Mouse (Mus musculus): ENCODE results near the gene Mrps11.

Mrps11 gene

GRCm38 (mm10) chr7:78782639-78783581 lies at the start of gene Mrps11, which contains the start of gene Mrpl46:
Gene Mrps11, plus strand, starts transcription at chr7:78783119.
Gene Mrpl46, minus strand, starts transcription at chr7:78783531.
- DNase-seq: peak; percentile 86 to 87

GRCm38 (mm10) chr7:78737196-78737595 lies 45.7 kb upstream of the Mrps11 start:
- no peak for DNase-seq

- no peak for DNase-seq
Observed at GRCm38 (mm10) chr7:78737614-78738210, 45.2 kb upstream of the Mrps11 start, which contains the start of gene Ntrk3. Gene Ntrk3, minus strand, starts transcription at chr7:78738012.

GRCm38 (mm10) chr7:78739351-78740000 lies 43.4 kb upstream of the Mrps11 start:
- DNase-seq: no peak

DNA sequence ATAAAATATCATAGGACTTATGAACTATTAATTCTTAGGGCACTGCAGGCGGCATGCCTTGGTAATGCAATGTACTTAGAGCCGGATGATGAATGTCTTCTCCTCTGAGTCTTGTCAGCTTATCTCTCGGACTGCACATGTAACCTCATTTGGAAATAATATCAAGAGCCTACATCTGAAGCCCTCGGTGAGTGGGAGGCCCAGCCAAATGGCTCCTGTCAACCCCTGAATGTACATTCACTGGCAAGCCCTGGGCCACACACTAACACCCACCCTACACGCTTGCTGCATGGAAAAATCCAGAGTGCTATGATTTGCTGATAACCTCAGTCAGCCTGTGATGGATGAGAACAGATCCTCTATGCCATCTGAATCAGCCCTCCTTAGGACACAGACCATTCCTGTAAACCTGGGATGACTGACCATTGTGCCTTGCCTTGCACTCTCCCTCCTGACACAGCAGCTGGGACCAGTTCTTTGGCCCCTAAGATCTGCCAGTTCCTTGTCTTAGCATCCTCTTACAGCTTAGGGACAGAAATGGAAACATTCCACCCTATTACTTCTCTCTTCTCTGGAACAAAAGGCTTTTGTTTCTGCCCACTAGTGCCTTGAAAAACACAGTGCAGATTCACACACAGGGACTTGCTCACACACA lies 39.1 kb upstream of the Mrps11 start:
- DNase-seq: no peak

- DNase-seq: no peak
Observed at GRCm38 (mm10) chr7:78752961-78753360, 30.0 kb upstream of the Mrps11 start.

GRCm38 (mm10) chr7:78753752-78754457 lies 29.0 kb upstream of the Mrps11 start:
- DNase-seq: no peak

DNA sequence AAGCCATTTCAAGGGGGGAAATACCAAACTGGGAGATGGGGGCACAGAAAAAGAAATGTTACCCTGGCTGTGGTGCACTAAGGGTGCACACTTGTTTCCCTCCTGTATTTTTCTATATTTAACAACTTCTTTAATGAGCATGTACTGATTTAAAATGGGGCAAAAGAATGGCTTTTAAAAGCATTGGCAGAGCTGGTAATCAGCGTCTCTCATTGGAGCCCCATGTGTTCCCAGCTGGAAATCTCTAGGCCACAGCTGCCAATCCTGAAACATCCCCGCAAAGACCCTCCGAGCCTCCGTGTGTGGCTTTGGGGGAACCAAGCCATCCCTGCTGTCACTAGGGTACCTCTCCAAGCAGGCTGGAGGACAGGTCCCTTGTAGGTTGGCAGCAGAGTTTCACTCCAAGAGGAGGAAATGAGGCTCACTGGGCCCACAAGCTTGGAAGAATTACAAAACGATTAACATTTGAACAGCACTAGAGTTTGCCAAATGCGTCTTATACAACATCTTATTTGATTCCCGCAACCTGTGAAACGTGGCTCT lies 28.4 kb upstream of the Mrps11 start:
- no peak for DNase-seq

DNA sequence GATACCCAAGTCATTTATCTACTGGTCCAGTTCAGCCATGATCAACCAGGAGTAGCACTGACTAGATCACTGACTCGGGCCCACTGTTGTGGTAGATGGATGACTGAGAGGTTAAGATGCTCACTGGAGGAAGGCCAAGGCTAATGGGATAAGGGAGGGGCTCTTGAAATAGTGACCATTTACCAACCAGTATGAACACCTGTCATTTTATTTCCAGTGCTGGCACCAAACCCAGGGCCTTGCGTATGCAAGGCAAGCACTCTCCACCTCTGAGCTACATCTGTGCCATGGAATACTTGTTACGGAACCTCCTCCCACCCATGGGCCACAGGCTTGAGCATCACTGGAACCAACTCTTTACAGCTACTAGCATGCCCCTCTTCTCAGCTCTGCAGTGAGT lies 19.1 kb upstream of the Mrps11 start:
- DNase-seq: no peak

DNA sequence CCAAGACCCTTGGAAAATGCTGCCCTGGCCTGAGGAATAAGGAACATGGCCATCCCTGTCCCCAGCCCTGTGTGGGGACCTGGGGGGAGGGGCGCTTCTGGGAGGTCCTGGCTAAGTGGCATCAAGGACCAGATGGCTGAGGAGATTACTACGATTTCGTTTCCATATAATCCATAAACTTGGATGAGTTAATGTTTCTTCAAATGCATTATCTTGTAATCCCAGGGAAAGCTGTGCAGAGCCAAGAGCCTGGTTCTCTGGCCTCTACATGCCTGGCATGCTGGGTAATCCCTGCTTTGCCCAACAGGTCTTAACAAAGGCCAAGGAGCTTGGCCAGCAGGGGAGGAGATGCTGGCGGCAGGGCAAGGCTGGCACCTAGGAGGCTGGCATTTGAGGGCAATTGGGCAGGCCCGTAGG lies 17.7 kb upstream of the Mrps11 start:
- peak; percentile 55 to 58 for DNase-seq

- DNase-seq: peak; percentile 91 to 95
Observed at GRCm38 (mm10) chr7:78766019-78766683, 16.8 kb upstream of the Mrps11 start.

GRCm38 (mm10) chr7:78767929-78768531 lies 14.9 kb upstream of the Mrps11 start:
- DNase-seq: no peak

GRCm38 (mm10) chr7:78769075-78769652 lies 13.8 kb upstream of the Mrps11 start:
- no peak for DNase-seq

GRCm38 (mm10) chr7:78770936-78771335 lies 12.0 kb upstream of the Mrps11 start:
- DNase-seq: no peak

GRCm38 (mm10) chr7:78778741-78779140 lies 4.2 kb upstream of the Mrps11 start:
- DNase-seq: no peak

- DNase-seq: no peak
Observed at GRCm38 (mm10) chr7:78785906-78786305, 3.0 kb downstream of the Mrps11 start.

GRCm38 (mm10) chr7:78787793-78788380 lies 5.0 kb downstream of the Mrps11 start:
- no peak for DNase-seq

DNA sequence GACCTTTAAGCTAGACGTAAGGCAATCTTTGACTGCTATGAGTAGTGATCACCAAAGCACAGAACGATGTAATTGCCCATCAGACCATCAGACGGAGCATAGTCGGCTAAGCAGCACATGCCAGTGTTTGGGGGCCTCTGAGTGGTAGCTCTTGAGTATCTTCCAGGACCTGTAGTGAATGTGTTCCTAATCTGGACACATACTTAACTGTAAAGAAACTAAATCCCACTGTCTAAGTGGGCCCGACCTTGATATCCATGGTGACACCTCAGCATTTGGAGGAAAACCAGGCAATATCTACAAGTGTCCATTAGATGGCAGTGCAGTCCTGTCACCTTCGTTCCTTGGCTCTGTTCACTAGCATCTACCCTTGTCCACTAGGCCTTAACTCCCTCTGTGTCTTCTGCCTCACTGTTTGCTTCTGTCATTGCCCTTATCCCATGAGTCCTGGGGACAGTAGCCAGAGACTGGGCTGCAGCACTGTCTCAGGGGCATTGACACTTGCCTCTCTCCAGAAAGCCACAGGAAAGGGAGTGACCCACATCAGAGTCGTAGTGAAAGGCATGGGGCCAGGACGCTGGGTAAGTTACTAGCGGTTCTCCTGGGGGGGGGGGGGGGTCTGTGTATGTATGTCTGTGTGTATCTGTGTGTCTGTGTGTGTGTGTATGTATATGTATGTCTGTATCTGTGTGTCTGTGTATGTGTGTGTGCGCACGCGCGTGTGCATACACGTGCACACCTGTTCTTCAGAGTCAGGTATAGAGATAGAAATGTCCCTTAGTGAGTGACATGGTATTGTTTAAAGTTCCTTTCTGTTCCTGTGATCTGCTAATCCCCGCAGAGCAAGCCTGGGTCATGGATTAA lies 8.7 kb downstream of the Mrps11 start:
- DNase-seq: peak; percentile 43 to 67

Measured in cerebellum, postnatal 36 days (tissue).